Mouse (Mus musculus) heart, adult 8-10 months (tissue): ENCODE results near the gene Cdkn2aipnl. TPM values are rescaled to one million over a fixed set of nuclear protein-coding genes. Genes with fewer than 3 reads are reported as not detected.

Experiments used
- DNase-seq: peaks from one replicate; pipeline ENCODE4 v3.0.0; 2022; ENCODE audit warnings: low spot score
- total RNA-seq, 4 experiments: library from RNA; stranded (reverse); gene quantifications; 2 replicates each; pipeline ENCODE4 v1.2.4; 2022

Cdkn2aipnl gene
- total RNA-seq, 4 experiments from 2014 or later: 9.1 to 11.6 (median 10.4) TPM

DNA sequence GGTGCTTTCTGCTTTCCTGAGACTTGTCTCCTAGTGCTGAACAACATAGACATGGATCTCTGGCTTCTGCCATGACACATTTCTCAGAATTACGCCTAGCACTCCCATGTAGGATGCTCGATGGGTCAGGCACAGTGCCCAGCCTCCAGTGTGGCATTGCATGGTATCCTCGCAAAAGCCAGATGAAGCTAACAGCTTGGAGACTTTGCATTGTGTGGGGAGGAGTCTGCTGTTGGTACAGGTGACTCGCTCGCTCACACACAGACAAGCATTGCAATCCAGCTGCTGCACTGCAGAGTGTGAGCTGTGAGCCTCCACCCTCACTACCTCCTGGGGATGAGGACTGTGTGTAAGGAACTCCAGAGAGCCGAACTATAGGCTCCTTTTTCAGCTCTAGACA lies 21.3 kb upstream of the Cdkn2aipnl start:
- no peak for DNase-seq

GRCm38 (mm10) chr11:51949155-51949840 lies 18.2 kb upstream of the Cdkn2aipnl start:
- no peak for DNase-seq

GRCm38 (mm10) chr11:51949919-51950318 lies 17.5 kb upstream of the Cdkn2aipnl start:
- DNase-seq: no peak

- DNase-seq: no peak
Observed at GRCm38 (mm10) chr11:51951861-51952420, 15.5 kb upstream of the Cdkn2aipnl start.

- no peak for DNase-seq
Observed at GRCm38 (mm10) chr11:51956112-51956511, 11.3 kb upstream of the Cdkn2aipnl start.

DNA sequence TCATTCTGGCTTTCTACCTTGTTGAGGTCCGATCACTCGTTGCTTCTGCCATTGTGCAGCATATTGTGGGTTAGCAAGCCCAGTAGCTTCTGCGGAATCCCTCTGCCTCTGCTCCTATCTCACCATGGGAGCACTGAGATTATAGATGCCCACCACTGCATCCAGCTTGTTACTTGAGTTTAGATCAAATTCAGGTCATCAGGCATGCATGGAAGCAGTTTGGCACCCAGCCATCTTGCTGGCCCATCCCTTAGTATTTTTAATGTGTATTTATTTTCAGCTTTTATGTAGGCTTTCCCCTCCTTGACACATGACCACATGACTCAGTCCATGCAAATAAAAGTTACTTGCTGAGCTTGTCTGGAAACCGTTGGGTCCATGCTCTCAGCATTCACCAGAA lies 9.7 kb upstream of the Cdkn2aipnl start:
- no peak for DNase-seq

- no peak for DNase-seq
Observed at GRCm38 (mm10) chr11:51959511-51959910, 8.0 kb upstream of the Cdkn2aipnl start.

GRCm38 (mm10) chr11:51960061-51960460 lies 7.4 kb upstream of the Cdkn2aipnl start:
- no peak for DNase-seq

GRCm38 (mm10) chr11:51960967-51961471 lies 6.4 kb upstream of the Cdkn2aipnl start:
- no peak for DNase-seq

DNA sequence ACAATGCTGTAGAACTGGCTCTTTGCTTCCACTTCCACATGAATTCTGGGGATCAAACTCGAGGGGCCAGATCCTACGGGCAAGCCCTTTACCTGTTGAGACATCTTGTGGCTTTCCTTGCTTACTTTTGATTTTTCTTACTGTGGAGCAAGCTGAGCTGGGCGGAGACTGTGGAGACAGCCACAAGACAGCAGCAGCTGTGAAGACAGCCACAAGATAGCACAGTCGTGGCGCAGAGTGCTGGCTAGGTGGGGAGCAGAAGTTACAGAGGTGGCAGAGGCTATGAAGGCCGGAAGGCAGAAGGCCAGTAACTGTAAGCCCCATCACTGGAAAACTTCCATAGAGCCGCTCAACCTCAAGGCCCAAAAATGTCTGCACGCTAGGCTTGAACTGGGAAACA lies 5.7 kb upstream of the Cdkn2aipnl start:
- DNase-seq: no peak

DNA sequence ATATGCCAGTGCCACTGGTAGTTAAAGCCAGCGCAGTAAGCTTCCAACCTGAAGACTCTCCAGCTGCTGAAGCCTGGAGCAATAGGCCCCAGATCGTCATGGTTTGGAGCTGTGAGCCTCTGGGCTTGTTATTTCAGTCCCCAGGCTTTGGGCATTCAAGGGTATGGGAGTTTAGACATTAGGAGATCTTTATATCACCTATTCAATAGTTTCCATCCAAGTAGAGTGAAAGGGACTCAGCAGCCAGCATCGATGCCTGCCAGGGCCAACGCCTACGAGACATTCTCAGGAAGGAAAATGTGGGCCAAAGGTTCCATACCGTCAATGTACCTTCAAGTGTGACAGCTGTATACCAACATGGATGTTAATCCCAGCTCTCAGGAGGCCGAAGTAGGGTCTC lies 5.2 kb upstream of the Cdkn2aipnl start:
- no peak for DNase-seq

- no peak for DNase-seq
Observed at GRCm38 (mm10) chr11:51966651-51967050, 810 bp upstream of the Cdkn2aipnl start.

GRCm38 (mm10) chr11:51968896-51969295 lies 1.4 kb downstream of the Cdkn2aipnl start:
- no peak for DNase-seq

- DNase-seq: no peak
Observed at GRCm38 (mm10) chr11:51969511-51969910, 2.0 kb downstream of the Cdkn2aipnl start.

- DNase-seq: no peak
Observed at GRCm38 (mm10) chr11:51971644-51972043, 4.2 kb downstream of the Cdkn2aipnl start.

GRCm38 (mm10) chr11:51999611-52000289 lies 32.3 kb downstream of the Cdkn2aipnl start:
- DNase-seq: peak; percentile 68

DNA sequence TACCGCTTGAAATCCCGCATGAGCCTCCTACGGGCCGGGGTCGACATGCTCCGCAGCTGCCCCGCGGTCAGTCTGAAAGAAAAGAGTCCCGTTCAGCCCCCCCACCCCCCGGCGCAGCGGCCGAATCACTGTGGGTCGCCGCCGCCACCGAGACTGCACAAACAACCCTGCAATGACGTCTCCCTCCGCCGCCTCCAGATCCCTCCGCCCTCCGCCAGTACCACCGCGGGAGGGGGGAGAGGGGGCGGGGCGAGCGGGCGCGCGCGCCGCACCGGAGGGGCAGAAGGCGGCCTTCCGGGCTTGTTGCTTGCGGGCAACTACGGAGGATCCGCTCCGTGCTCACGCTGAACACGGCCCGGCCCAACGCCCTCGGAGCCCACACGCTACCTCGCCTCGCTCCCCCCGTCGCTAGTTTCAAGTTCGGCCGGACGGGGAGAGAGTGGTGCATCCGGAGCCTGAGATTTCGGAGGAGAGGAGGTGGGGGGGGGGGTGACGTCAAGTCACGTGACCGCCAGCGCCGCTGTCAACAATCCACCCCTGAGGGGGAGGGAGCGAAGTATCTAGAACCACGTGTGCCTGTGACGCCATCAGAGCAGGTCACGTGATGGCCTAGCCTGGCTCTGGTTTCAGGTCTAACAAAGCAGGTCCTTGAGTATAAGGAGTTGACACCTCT lies 33.0 kb downstream of the Cdkn2aipnl start, which contains the start of gene Ube2b:
Gene Ube2b (minus strand): TSS at position 473 of the 673 bp plus-strand sequence.
- DNase-seq: peak; percentile 97

DNA sequence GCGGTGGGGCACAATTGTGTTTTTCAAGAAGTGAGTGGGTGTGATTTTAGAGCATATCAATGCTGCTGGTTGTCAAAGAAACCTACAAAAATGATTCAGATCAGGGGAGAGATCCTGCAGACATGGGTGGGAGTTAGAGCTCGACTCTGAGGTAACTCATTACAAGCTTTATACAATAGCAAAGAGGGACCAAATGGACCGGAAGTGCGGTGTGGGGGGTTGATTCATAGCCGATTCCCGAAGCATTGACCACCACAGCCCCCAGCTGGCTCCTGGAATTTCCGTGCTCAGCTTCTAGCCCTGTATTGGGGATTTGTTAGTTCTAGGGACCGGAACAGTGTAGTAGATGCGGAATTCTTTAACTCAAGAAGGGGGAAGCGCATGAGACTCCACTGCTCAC lies 33.9 kb downstream of the Cdkn2aipnl start:
- DNase-seq: no peak

DNA sequence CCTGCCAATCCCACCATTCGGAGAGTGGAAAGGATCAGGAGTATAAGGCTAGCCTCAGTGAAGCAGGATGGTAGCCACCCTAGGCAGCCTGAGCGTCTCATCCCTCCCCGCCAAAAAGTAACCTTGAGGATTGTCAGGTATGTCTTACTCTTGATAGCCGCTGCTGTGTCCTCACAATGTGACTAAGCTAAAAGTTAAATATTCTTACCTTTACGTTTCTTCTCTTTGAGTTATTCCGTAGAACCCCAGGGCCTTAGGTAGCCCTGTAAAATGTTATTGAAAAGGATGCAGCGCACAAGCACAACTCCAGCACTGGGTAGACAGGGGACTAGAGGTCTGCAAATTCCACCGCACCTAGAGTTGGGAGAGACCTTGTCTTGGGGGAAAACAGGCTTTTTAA lies 34.4 kb downstream of the Cdkn2aipnl start:
- DNase-seq: no peak

DNA sequence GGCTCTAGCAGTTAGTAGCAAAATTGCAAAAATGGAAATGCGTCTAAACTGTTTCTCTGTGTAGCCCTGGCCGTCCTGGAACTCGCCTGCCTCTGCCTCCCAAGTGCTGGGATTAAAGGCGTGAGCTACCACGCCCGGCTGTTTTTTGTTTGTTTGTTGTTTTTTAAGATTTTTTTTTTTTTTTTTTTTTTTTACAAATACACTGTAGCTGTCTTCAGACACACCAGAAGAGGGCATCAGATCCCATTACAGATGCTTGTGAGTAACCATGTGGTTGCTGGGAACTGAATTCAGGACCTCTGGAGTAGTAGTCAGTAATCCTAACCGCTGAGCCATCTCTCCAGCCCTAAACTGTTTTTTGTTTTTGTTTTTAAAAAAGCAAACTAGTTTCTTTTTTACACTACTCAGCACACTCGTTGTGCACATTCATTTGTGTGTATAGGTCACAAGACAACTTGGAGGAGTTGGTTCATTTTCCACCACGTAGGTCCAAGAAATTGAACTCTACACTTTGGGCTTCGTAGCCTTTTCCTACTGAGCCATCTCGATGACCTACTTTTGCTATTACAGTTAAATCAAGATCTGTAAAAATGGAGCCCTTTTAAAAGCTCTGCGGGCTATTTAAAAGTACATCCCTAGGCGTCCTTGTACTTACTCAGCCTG lies 35.5 kb downstream of the Cdkn2aipnl start:
- DNase-seq: no peak

- DNase-seq: no peak
Observed at GRCm38 (mm10) chr11:52003505-52003771, 36.0 kb downstream of the Cdkn2aipnl start.
